Mouse (Mus musculus): ENCODE results near the gene Gm49378.

Gene Gm49378

DNA sequence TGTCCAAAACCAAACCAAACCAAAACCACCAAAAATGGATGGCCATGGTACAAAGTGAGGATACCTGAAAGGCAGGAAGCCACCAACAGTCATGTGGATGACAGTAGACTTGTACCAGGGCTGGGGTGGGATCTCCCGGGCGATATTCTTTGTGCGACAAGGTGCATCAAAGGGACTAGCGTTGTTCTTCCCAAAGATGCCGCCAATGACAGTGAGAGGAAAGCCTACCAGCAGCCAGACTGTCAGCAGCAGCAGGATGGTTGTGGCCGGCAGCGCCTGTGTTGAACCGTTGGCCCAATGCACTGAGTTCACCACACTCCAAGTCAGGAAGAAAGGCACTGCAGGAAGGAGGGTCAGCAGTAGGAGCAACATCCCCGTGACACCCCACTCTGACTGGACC is at the start of gene Gm49378:
Gene Gm49378, minus strand, starts transcription at position 101 of the 400 bp plus-strand sequence.
- no peak for DNase-seq

DNA sequence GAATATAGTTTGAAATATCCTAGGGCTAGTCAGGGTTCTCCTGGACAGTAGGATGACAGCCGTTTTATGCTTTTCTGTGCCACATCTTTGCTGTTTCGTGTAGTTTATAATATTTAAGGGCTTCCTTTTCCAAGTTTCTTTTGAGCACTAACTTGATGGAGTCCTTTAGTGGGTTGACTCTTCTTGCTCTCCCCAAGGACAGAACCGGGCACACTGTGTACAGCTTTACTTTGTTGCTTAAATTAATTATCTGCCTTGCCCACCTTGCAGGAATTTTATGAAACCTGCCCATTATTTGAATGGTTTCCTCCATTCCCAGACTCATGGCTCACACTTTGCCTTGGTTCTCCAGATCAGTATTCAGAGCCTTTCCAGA is 44.4 kb upstream of the Gm49378 start:
- DNase-seq, result no peak

DNA sequence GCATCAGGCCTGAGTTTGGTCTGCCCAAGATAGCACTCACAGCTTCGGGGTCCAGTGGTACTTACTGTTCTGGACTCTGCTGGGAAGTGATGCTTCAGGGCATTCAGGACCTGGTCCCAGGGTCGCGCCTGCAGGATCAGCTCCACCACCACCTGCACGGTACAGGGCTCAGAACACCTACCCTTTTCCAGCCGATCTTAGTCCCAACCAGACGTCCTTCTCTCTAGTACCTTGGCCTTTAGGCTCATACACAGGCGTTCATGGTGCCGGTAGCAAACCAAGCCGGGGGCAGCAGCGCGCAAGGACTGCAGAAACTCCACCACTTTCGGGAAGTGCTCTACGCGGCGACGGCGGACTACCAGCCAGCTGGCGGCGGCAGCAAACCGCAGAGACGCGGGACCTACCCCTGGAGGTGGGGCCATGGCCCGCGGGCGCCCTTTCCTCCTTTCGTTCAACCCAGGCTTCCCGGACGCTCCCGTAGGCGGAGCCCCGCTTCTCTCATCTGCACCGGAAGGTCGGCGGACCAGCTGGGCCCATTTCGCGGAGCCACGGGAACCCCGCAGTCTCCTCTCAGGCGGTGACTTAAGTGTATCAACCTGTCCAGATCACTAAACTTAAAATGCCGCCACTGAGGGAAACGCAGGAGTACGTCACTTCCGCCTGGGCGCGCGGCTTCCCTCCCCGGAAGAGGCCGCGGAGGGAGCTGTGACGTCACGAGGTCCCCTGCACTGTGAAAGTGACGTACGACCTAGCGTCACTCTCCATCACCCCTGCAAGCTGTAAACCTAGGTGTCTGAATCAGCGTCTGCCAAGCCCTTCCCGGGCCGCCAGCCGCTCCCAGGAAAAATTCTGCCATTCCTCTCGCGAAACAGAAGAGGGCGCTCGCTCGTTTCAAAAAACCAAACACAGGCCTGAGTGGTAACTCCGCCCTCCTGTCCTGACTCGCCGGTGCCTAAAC is 43.7 kb upstream of the Gm49378 start, which contains the start of gene Tinf2:
Gene Tinf2, minus strand, starts transcription at position 661 of the 958 bp plus-strand sequence.
- DNase-seq, result peak; percentile 98

DNA sequence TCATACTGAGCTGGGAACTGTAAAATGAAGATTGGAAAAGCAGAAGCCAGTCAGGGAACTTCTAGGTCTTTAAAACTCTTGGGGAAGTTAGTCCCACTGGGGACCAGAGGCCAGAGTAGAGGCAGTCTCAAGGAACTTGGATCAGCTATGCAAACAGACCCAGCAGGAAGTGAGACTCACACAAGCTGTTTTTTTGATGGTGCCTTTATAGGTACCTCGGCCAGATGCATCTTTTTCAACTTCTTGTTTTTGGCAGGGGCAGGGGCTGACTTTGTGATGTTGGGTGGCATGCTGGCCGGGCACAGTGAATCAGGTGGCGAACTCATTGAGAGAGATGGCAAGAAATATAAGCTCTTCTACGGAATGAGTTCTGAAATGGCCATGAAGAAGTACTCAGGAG is 39.9 kb upstream of the Gm49378 start:
- DNase-seq, result no peak

DNA sequence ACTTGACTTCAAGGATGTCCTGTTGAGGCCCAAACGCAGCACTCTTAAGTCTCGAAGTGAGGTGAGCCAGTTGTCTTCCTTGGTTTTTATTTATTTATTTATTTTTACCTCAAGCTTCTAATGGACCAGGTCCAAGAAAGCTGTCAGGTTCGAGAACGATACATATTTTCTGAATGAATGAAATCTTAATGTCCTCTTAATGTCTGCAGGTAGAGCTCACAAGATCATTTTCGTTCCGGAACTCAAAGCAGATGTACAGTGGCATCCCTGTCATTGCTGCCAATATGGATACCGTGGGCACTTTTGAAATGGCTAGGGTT is 35.0 kb upstream of the Gm49378 start:
- DNase-seq, result peak; percentile 63

DNA sequence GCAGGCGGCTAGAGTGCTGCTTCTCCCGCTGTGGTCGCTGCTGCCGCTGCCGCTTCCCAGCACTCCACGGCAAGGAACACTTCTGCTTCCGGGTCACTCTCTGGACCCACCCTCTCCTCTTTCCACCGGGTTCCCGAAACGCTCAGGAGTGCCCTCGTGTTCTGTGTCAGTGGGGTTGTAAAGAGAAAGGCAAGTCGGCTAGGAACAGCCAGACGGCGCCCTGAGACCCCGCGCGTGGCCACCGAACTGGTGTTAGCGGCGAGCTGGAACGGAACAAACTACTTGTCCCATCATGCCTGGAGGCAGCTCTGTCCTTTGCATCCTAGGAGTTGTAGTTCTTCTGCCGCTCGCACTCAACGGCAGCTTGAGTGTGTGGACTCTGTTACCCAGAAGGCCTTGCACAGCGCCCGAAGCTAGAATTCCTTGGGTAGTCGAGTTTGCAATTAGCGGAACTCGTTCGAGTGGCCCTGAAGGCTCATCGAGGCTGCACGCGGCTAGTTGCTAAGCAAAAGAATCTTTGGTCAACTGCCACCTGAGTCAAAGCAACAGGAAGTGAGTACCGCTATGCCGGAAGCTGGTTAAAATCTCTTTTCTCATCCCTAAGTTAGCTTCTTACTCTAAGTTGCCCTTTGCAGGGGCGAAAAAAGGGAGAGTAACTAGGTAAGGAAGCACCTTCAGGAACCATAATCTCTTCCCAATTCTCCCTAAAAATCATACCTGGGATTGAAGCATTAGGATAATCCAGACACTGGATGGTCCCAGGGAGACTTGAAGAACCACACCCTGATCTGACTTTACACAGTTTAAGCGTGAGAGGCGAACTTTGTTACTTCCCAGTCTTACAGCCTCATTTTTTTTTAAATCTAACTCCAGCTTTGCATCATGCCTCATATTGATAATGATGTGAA is 34.4 kb upstream of the Gm49378 start, which contains the start of the genes Gmpr2 and Nedd8:
Gene Gmpr2, plus strand, starts transcription at position 109 of the 908 bp plus-strand sequence.
Gene Nedd8, minus strand, starts transcription at position 292 of the 908 bp plus-strand sequence.
- peak; percentile 94 for DNase-seq

DNA sequence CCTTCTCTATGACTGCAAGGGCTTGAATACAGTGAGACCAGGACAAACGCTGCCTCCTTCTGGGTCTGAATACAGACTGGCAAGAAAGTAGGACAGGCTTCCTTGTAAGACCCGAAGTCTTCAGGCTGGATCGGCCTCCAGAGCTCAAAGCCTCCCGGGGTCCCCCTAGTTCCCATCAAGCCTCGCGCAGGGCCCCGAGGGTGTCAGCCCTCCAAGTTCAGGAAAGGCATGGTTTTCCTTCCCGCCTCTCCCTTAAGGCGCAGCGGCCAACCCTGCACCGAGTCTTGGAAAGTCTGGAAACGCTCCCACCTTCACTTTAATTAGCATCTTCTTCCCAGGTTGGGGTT is 33.8 kb upstream of the Gm49378 start:
- DNase-seq, result no peak

DNA sequence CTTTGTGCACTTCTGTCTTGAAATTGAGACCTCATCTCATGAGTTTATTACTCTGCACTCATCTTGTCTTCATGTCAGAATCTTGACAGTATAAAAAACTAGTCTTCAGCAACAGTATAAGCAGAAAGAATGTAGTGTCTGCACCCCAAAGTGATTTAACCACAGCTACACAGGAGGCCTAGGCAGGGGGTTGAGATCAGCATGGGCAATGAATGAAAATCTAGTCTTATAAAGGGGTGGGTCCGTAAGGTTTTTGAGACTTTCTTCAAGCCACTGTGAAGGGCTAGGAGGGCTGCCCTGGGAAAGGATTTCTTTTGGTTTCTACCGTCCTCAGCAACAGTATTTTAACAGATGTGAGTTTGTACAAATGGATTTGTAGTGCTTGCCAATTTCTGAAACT is 22.9 kb upstream of the Gm49378 start:
- no peak for DNase-seq

DNA sequence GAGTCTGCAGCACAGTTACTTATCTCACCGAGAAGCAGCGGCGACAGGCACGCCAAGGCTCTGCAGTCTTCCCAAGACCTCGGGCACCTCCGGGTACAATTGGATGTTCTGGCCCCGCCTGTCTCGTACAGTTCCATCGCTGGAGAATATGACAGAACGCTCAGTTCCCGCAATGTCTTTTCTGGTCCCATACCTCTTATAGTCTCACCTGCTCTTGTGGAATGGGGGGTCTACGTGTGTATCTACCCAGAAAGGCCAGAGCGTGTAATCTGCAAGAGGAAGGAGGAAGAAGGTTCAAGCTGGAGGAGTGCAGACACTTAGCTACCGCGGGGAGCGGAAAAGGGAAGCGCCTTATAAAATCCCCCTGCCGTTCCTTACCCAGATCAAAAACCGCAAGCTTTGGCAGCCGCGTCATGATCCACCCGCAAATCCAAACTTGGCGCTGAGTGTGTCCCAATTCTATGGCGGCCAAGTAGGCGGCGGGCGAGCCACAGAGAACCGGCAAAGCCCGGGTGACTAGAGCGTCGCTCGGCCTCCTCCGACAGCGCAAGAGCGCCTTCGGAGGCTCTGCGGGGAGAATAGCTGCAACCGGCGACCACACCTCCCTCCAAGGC is 22.4 kb upstream of the Gm49378 start, which contains the start of gene Mdp1:
Gene Mdp1, minus strand, starts transcription at position 549 of the 614 bp plus-strand sequence.
- DNase-seq, result peak; percentile 67

DNA sequence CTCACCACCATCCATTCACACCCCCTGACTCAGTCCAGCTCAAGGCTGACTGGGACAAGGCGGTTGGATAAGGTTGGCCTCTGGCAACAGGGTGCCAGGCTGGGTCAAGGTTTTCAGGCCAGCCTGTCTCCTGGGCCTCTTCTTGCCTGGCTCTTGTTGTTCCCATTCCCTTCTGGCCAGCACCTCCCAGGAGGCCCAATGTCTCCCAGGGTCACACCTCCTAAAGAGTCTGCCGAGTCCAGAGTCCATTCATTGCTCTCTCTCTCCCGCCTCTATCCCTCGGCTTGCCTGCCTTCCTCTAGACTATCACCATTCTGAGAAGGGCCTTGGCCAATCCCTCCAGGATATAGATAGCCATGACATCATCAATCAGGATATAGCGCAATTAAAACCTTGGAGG is 20.3 kb upstream of the Gm49378 start:
- no peak for DNase-seq

DNA sequence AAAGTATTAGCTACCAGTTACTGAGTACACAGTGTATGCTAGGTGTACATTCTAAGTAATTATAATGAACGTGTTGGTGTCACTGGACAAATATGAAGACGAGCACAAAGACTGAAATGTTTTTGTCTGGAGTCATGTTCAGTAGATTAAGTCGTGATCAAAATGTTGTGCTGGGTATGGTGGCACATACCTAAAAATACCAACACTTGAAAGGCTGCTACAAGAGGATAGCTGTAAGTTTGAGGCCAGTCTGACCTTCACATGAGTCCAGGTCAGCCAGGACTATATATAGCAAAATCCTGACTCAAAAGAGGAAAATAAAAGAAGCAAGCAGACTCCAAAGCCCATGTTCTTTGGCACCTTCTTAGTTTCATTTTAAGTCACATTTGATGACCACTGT is 19.2 kb upstream of the Gm49378 start:
- DNase-seq, result no peak

DNA sequence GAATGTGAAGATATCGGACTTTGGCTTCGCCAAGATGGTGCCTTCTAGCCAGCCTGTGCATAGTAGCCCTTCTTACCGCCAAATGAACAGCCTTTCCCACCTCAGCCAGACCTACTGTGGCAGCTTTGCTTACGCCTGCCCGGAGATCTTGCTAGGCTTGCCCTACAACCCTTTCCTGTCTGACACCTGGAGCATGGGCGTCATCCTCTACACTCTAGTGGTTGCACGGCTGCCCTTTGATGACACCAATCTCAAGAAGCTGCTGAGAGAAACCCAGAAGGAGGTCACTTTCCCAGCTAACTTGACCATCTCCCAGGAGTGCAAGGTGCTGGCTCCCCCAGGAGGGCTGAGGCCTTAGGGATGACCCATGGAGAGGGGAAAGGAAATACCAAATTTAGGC is 13.8 kb upstream of the Gm49378 start:
- no peak for DNase-seq

DNA sequence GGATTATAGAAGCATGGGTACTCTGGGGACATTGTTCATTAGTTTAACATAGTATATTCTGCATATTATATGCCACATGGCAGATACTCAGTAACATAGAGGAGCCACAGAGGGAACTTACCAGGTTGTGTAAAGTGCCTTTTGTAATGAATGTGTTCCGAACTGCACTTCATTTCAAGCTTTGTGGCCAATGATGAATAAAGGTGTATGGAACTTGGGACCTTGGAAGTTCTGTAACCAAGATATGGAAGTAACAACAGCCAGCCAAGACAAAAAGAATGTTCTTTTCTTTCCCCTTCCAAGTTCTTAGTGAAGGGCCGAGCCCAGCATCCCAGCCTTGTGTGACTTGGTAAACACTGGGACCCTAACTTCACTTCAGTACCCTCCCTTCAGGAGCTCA is 12.2 kb upstream of the Gm49378 start, which contains the start of gene Tssk4:
Gene Tssk4, plus strand, starts transcription at position 301 of the 400 bp plus-strand sequence.
- no peak for DNase-seq

DNA sequence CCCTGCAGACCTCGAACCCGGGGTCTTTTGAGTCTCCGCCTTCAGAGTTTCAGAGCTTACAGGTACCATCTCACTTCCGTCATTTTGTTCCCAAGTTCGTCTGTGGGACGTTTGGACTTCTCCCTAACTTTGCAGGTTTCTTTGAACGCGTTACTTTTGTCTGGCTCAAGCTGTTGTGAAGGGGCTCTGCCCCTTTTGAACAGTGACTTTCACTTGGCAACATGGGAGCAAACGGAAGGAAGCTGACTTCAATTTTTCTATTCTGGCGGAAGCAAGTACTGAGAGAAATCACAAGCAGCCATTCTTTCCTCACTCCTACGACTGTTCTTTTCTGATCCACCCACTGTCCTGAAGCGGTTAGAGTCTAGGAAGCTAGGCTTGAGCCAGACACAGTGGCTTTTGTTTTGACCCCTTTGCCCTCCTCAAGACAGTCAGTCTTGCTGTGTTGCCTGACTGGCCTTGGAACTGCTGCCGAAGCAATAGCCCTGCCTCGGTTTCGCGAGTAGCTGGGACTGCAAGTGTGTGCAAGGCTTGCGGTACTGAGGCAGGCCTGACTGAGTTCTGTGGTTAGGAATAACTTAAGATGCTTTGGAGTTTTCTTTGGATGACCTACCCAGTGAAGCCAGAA is 6.7 kb upstream of the Gm49378 start:
- DNase-seq, result no peak

DNA sequence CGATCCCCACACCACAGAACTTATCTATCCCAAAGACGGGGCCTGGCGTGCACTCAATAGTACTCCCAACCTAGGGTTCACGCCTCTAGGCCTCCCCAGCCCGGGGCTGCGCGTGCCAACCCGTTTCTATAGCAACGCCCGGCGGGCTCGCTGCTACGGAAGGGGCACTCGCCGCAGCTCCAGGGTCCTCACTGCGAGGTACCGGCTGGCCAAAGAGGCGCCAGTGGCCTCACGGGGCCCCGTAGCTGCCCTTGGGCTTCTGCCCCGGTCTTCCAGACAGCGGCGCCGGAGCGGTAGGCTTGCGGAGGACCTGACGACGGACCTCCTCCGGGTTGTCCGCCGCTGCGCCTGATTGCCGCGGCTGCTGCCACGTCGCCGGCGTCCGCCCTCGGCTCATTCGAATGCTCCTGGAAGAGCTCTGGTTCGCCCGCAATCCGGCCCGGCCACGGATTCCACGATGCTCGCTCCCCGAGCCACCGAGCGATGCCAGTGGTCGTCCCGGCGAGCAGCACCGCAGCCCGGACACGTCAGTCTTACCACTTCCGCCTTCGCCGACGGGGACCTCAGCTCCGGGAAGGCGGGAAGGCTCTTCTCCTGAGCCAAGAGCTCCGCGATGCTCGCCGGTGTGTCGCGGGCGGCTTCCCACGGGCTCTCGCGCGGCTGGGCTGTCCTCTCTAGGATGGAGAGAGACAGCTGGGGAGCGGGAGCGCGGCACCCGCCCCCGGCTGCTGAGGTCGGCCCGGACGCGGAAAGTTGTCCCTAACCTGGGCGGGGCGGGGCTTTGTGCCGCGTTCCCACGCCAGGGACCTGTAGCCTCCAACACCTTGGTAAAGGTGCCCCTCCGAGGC is 5.6 kb upstream of the Gm49378 start, which contains the start of gene Tm9sf1:
Gene Tm9sf1, minus strand, starts transcription at position 747 of the 848 bp plus-strand sequence.
- DNase-seq, result peak; percentile 85

DNA sequence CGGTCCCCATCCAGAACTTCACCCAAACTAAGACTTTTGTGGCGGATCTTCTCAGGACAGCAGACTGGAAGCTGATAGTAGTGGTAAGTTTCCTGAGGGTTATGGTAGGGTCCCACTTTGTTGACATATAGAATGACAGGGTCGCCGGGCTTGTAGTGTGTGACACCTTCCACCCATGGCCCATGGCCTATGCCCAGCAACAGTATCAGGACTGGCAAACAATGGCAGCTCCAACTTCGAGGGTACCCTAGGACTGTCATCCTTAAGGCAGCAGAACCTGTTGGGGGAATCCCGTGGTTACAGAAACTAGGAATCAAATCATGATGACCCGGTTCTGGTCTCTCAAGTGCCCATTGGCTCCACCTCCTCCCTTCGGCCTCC is 5.0 kb upstream of the Gm49378 start:
- no peak for DNase-seq

DNA sequence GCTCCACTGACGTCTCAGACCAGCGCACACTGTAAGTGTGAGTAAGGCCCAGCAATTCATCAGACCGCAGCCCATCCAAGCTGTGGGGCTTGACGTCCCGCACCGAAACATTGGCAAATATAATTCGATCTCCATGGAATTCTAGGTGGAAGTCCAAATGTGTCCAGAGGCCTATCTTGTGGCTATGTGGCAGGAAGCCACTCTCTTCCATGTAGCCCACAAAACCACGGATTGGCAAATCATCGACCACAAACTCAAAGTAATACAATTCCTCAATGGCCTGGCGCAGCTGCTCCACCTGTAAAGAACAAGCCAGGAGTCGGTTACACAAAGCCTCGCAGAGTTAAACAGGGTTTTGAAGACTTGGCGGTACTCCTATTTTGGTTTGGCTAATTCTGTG is 3.6 kb upstream of the Gm49378 start:
- no peak for DNase-seq

DNA sequence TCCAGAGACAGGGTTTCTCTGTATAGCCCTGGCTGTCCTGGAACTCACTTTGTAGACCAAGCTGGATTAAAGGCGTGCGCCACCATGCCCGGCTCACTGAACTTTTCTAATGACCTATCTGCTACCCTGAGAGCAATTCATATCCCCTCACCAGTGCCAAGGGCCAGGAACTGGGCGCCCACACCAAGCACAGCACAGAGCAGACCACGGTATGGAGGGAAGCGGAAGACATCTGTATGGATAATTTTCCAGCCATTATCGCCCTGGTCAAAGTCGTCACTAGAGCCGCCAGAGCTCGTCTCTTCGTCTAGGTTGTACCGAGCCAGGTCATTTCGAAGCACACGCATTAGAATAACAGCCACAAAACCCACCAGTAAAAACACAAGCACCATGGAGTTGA is 3.1 kb upstream of the Gm49378 start:
- DNase-seq, result no peak

DNA sequence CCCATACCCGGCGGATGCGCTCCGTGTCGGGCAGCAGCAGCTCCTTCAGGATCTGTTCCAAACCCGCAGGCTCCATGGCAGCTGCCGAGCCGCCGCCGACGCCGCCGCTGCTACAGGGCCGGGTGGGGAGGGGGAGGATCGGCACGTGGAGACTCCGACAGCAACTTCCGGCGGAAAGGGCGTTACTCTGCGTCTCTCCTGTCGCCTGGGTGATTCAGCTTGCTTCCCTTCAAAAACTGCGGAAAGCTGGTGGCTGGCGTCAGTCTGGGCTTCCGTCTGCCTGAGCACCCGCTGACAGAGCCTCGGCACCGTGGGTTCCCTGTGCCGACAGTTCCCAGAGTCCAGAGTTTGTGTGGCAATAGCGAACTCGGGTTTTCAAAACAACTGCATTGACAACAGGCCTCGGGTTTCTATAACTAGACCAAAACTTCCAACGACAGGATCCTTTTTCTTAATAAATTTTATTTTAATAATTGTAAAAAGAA is 2.1 kb downstream of the Gm49378 start, which contains the start of gene Ipo4:
Gene Ipo4, minus strand, starts transcription at position 435 of the 485 bp plus-strand sequence.
- peak; percentile 77 for DNase-seq

DNA sequence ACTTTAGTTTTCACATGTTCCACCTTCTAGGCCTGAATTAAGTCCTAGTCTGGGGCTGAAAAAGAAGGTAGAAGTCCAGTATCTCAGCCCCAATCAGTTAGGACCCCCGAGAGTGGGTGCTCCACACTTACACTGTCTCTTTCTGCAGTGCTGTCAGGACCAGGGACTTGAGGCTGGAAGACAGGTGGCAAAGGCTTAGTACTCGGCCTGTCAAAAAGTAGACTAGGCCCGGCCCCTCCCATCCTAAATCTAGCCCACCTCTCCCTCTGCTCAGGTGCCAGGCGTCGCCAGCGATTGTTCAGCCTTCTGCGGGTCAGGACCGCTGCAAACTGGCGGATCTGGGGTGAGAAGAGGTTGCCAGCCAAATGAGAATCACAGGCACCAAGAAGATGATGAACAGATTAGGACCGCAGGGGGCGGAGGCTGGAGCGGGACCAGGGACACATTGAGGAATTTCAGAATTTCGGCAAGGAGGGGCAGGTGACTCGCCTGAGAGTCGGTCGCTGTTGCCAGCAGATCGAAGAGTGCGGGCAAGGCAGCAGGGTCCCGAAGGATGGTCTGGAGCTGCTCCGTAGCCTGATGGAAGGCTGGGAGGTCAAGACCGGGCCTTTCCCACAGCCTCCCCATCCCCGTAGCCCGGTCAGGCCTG is 2.7 kb downstream of the Gm49378 start:
- peak; percentile 70 for DNase-seq

DNA sequence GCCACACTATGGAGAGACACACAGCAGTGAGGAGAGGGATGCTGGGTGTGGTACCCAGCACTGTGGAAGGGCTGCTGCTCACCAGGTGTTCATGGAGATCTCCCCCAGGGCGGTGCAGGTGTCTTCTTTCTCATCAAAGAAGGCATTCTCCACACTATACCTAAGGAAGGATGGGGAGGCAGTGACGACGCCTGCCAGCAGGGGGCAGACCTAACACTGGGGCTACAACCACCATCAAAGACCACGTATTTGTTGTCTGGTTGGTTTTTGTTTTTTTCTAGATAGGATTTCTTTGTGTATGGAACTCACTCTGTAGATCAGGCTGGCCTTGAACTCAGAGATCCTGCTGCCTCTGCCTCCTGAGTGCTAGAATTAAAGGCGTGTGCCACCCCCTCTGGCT is 8.4 kb downstream of the Gm49378 start:
- peak; percentile 36 for DNase-seq

Data from cerebellum, adult 9-10 months (tissue).